Mouse (Mus musculus): ENCODE data around the gene Eml6.

GRCm38 (mm10) chr11:29909330-29909729 lies 116.5 kb downstream of the Eml6 start:
- TF ChIP-seq CTCF (IDR thresholded peaks at IDR 0.05; ENCODE audit: low read depth) (no peak), EP300 (IDR thresholded peaks at IDR 0.05; ENCODE audit: low read depth) (no peak)
